Mouse (Mus musculus) lung, embryonic 16.5 days (tissue): ENCODE measurements at regions not wholly inside any gene's neighbourhood (a gene's known extent, or its start where the extent isn't known, plus 50 kb on each side); places are given as distances from the start of the nearest gene placed in this dataset.
A peak's percentile ranks its signal among the peaks of the same experiment; 100 is the strongest.

Source experiments
- ATAC-seq: fragments of 200-750 bp; cut with Nextera tagmentation; 2 replicates; pipeline ENCODE4 v1.8.0; 2017; ENCODE audit warnings: low read depth, mild to moderate bottlenecking, moderate library complexity
- H3K27ac ChIP-seq: fragments of 300-500 bp; sonication (generic); 2 replicates; pipeline ENCODE4 v1.5.1; 2014; ENCODE audit warnings: mild to moderate bottlenecking, control low read depth, low read length
- H3K27me3 ChIP-seq: fragments of 300-500 bp; sonication (generic); 2 replicates; pipeline ENCODE4 v1.6.1; 2014; ENCODE audit warnings: low read depth, low read length, mixed read lengths; ENCODE audit not compliant: control insufficient read depth, insufficient read depth
- H3K36me3 ChIP-seq: fragments of 300-500 bp; sonication (generic); 2 replicates; pipeline ENCODE4 v1.6.1; 2014; ENCODE audit warnings: low read length; ENCODE audit not compliant: control insufficient read depth, insufficient read depth
- H3K4me1 ChIP-seq: fragments of 300-500 bp; sonication (generic); replicated peaks from 2 replicates; pipeline ENCODE4 v1.6.1; 2014; ENCODE audit warnings: low read length, mixed read lengths; ENCODE audit not compliant: control insufficient read depth, insufficient read depth
- H3K4me2 ChIP-seq: fragments of 300-500 bp; sonication (generic); 2 replicates; pipeline ENCODE4 v1.6.1; 2014; ENCODE audit warnings: low read depth, low read length, control low read depth
- H3K4me3 ChIP-seq: fragments of 300-500 bp; sonication (generic); 2 replicates; pipeline ENCODE4 v1.5.1; 2014; ENCODE audit warnings: mild to moderate bottlenecking, low read length, control low read depth
- H3K9ac ChIP-seq: fragments of 300-500 bp; sonication (generic); 2 replicates; pipeline ENCODE4 v1.6.1; 2014; ENCODE audit warnings: low read length, control low read depth
- H3K9me3 ChIP-seq: fragments of 300-500 bp; sonication (generic); 2 replicates; pipeline ENCODE4 v1.6.1; 2016; ENCODE audit warnings: low read length; ENCODE audit not compliant: control insufficient read depth
- WGBS: fragments of 180-500 bp; shearing (Covaris S2); extraction: QIAGEN DNeasy Blood & Tissue Kit; methylation state at CpG from one replicate; pipeline ENCODE4 v1.1.7; 2014; 5-methylcytosine and 5-hydroxymethylcytosine counted together

- Histone ChIP-seq H3K27ac (no peak overlapping the region), H3K27me3 (no peaks in the 10 kb centered on the region; the same call in 1 of the 2 replicates), H3K4me3 (no peak overlapping the region), H3K4me2 (no peak overlapping the region), H3K4me1 (peaks cover 13% of the 10 kb centered on the region), H3K9ac (no peak overlapping the region), H3K9me3 (no peaks in the 10 kb centered on the region), H3K36me3 (no peaks in the 10 kb centered on the region)
- ATAC-seq, result no peak
- WGBS, result 23% methylated on average over 8 of the region's 8 CpGs
Measured at GRCm38 (mm10) chr16:93005470-93005869, 179.5 kb upstream of the Runx1 start.

DNA sequence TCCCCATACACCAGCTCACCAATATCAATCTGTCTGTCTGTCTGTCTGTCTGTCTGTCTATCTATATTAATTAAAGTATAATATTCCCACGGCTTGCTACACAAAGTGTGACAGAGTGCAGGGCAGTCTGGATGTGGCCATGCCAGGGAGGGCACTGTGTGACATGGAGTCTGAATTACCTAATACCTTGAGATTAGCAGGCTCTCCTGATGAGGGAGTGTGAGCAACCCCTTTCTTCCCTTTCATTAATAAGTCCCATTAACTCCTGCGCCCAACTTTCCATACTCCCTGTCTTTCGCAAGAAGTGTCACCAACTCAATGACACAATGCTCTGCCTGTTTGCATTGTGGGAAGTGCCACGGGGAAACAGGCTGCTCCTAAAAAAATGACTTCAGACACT is 177.9 kb upstream of the Runx1 start:
- no peaks in the 10 kb centered on the region; the same call in 1 of the 2 replicates for H3K27me3 ChIP-seq
- H3K9me3 ChIP-seq, result no peaks in the 10 kb centered on the region
- H3K27ac ChIP-seq, result no peak overlapping the region
- ATAC-seq, result no peak
- H3K4me2 ChIP-seq, result no peak overlapping the region
- no peaks in the 10 kb centered on the region for H3K36me3 ChIP-seq
- H3K4me3 ChIP-seq, result no peak overlapping the region
- WGBS, result 68% methylated on average over 4 of the region's 4 CpGs
- peaks cover 13% of the 10 kb centered on the region for H3K4me1 ChIP-seq
- H3K9ac ChIP-seq, result no peak overlapping the region

DNA sequence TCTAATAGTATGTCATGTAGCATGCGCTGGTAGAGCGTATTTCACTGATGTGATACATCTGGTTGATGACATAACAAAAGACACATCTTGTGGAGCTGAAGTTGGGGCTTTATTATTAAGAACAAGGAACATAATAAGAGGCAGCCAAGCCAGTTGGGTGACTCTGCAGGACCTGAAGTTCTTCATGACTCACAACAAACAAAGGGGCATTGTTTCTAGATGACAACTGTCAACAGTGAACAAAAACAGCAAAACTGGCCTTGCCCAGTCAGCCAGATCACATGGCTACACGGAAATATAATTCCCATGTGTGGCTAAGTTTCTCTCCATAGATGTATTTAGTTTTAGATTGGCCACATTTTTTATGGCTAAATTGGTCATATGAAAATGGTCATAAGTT is 172.7 kb upstream of the Runx1 start:
- WGBS, result 90% methylated on average over 3 of the region's 3 CpGs
- Histone ChIP-seq H3K36me3 (no peaks in the 10 kb centered on the region), H3K4me2 (no peak overlapping the region), H3K27ac (no peak overlapping the region), H3K27me3 (no peaks in the 10 kb centered on the region), H3K9me3 (no peaks in the 10 kb centered on the region), H3K4me3 (no peak overlapping the region), H3K9ac (no peak overlapping the region), H3K4me1 (no peaks in the 10 kb centered on the region)
- no peak for ATAC-seq

- H3K9me3 ChIP-seq, result no peaks in the 10 kb centered on the region
- H3K27ac ChIP-seq, result no peak overlapping the region
- peaks cover 3% of the 10 kb centered on the region for H3K4me1 ChIP-seq
- 58% methylated on average over 6 of the region's 6 CpGs for WGBS
- ATAC-seq, result no peak
- no peaks in the 10 kb centered on the region for H3K27me3 ChIP-seq
- H3K9ac ChIP-seq, result no peak overlapping the region
- H3K36me3 ChIP-seq, result no peaks in the 10 kb centered on the region
- H3K4me3 ChIP-seq, result no peak overlapping the region
- H3K4me2 ChIP-seq, result no peak overlapping the region
Measured at GRCm38 (mm10) chr16:92997636-92998035, 171.7 kb upstream of the Runx1 start.

DNA sequence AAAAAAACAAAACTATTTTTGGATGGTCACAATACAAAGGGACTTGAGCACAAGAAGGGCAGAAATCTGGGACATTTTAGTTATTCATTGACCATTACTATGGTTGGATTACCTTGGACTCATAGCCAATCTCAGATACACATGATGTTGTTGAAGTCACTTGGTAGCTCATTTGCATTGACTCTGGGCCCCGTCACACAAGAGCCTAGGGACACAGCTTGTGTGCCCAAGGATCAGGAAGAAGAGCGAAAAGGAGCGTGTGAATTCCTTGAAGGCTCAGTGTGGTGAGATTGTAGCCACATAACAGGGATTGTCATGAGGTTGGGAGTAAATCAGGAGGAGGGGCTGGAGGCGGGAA is 170.0 kb upstream of the Runx1 start:
- H3K4me3 ChIP-seq, result no peak overlapping the region
- WGBS, result 74% methylated on average over 4 of the region's 4 CpGs

DNA sequence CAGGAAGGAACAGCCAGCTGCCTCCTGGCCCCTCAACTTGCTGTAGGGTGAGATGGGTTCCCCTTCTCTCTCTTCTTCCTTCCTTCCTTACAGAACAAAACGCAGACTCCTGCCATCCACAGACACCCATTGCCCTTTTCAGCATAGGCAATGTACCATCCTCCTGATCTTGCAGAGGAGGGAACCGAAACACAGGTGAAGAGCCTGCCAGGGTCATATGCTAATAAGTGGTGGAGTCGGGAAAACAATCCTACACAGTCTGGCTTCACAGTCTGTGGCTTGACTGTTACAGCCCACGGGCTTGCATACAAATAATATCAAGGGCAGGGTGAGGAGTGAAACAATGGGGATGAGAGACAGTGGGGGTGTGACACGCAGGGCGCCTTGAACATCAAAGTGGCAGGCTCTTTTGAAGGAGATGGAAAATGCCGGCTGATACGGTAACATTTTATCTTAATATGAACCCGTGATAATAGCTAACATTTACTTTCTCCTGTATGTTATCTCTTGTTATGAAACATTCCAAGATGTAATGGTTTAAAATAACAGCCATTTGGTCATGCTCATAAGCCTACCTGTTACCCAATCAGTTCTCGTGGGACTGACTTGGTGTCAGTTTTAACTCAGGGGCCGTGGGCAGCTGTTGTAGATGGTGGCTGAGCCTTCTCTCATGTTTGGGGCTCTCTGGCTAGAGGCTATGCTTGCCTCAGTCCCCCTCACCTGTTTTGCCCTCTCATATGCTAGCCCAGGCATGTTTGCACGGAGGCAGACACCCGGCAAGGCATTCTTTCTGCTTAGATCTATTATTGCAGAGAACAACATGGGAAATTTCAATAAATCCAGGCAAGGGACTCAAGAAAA is 169.4 kb upstream of the Runx1 start:
- no peak overlapping the region for H3K4me2 ChIP-seq
- no peaks in the 10 kb centered on the region for H3K36me3 ChIP-seq
- H3K9ac ChIP-seq, result no peak overlapping the region
- peaks cover 8% of the 10 kb centered on the region for H3K4me1 ChIP-seq
- ATAC-seq, result no peak
- no peaks in the 10 kb centered on the region for H3K9me3 ChIP-seq
- no peak overlapping the region for H3K4me3 ChIP-seq
- 61% methylated on average over 13 of the region's 13 CpGs for WGBS
- H3K27ac ChIP-seq, result no peak overlapping the region
- no peaks in the 10 kb centered on the region for H3K27me3 ChIP-seq

More for the DNA sequence above, 170.0 kb upstream of the Runx1 start:
- no peak overlapping the region for H3K27ac ChIP-seq
- no peaks in the 10 kb centered on the region for H3K27me3 ChIP-seq
- H3K4me2 ChIP-seq, result no peak overlapping the region
- H3K9ac ChIP-seq, result no peak overlapping the region
- no peaks in the 10 kb centered on the region for H3K9me3 ChIP-seq
- no peaks in the 10 kb centered on the region for H3K36me3 ChIP-seq
- peaks cover 8% of the 10 kb centered on the region for H3K4me1 ChIP-seq
- ATAC-seq, result no peak

DNA sequence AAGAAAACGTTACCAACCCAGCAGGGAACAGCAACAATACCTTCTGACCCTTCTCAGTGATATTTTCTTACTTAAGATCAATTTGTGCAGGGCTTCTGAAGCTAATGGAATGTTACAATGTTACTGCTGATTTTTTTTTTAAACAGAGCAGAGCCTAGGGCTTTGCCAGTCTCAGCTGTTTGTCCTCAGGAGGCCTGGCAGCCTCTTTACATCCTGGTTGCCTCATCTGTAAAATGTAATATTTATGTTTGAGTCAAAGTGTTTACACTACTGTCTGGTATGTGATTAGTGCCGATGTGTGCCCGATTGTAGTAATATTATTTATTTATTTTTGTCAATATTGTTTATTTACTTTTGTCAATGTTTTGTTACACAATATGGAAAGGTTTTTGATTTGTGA is 166.9 kb upstream of the Runx1 start:
- Histone ChIP-seq H3K36me3 (no peaks in the 10 kb centered on the region), H3K4me1 (peaks cover 8% of the 10 kb centered on the region), H3K4me2 (no peak overlapping the region), H3K9ac (no peak overlapping the region), H3K9me3 (no peaks in the 10 kb centered on the region), H3K27ac (no peak overlapping the region), H3K27me3 (no peaks in the 10 kb centered on the region), H3K4me3 (no peak overlapping the region)
- WGBS, result 20% methylated on average over 3 of the region's 3 CpGs
- ATAC-seq, result peak; percentile 67; the same call in 1 of the 2 replicates

DNA sequence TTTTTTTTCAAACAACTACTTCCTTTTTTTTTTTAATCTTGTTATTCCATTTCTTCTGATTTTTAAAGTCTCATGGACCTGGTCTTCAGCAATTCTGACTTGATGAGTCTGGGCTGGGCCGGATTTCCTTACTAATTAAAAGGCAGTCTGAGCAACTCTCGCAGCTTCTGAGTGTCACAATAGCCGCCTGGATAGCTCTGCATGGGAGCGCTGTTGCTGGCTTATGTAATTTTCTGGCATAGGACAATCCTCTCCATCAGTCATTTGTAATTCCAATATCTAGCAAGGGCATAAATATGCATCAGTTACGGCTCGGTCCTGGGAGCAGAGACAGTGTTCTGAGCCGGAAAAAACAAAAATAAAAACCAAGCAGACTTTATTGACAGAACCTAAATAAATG is 165.5 kb upstream of the Runx1 start:
- H3K9me3 ChIP-seq, result no peaks in the 10 kb centered on the region
- 73% methylated on average over 7 of the region's 7 CpGs for WGBS
- no peaks in the 10 kb centered on the region for H3K36me3 ChIP-seq
- peaks cover 8% of the 10 kb centered on the region for H3K4me1 ChIP-seq
- ATAC-seq, result no peak
- no peak overlapping the region for H3K9ac ChIP-seq
- H3K4me3 ChIP-seq, result no peak overlapping the region
- no peak overlapping the region for H3K4me2 ChIP-seq
- no peaks in the 10 kb centered on the region for H3K27me3 ChIP-seq
- no peak overlapping the region for H3K27ac ChIP-seq

GRCm38 (mm10) chr16:92988416-92988815 is 162.5 kb upstream of the Runx1 start:
- Histone ChIP-seq H3K9me3 (no peaks in the 10 kb centered on the region), H3K4me2 (no peak overlapping the region), H3K4me1 (peaks cover 8% of the 10 kb centered on the region), H3K36me3 (no peaks in the 10 kb centered on the region), H3K4me3 (no peak overlapping the region), H3K27ac (no peak overlapping the region), H3K27me3 (no peaks in the 10 kb centered on the region; the same call in 1 of the 2 replicates), H3K9ac (no peak overlapping the region)
- ATAC-seq, result no peak
- WGBS, result no CpG with 5 or more reads among the region's 1 CpGs
